Mouse (Mus musculus) neural tube, embryonic 14.5 days (tissue): ENCODE results near the gene Phospho2. TPM values are rescaled to one million over a fixed set of nuclear protein-coding genes. Genes with fewer than 3 reads are reported as not detected.
A peak's percentile ranks its signal among the peaks of the same experiment; 100 is the strongest.

Experiments used
- ATAC-seq: fragments of 200-750 bp; cut with Nextera tagmentation; 2 replicates; pipeline ENCODE4 v1.8.0; 2017; ENCODE audit warnings: low read depth, mild to moderate bottlenecking, moderate TSS enrichment, moderate library complexity
- H3K27ac ChIP-seq: fragments of 300-500 bp; sonication (generic); 2 replicates; pipeline ENCODE4 v1.5.1; 2014; ENCODE audit warnings: low read depth, mild to moderate bottlenecking, control low read depth, low read length, moderate library complexity, mixed read lengths
- H3K27me3 ChIP-seq: fragments of 300-500 bp; sonication (generic); 2 replicates; pipeline ENCODE4 v1.6.1; 2014; ENCODE audit warnings: low read length; ENCODE audit not compliant: control insufficient read depth, insufficient read depth
- H3K36me3 ChIP-seq: fragments of 300-500 bp; sonication (generic); 2 replicates; pipeline ENCODE4 v1.6.1; 2014; ENCODE audit warnings: low read length, mixed read lengths; ENCODE audit not compliant: control insufficient read depth, insufficient read depth
- H3K4me1 ChIP-seq: fragments of 300-500 bp; sonication (generic); 2 replicates; pipeline ENCODE4 v1.6.1; 2014; ENCODE audit warnings: low read length; ENCODE audit not compliant: control insufficient read depth, insufficient read depth
- H3K4me2 ChIP-seq: fragments of 300-500 bp; sonication (generic); 2 replicates; pipeline ENCODE4 v1.6.1; 2014; ENCODE audit warnings: mild to moderate bottlenecking, low read depth, low read length, control low read depth
- H3K4me3 ChIP-seq: fragments of 300-500 bp; sonication (generic); 2 replicates; pipeline ENCODE4 v1.5.1; 2014; ENCODE audit warnings: low read depth, low read length, control low read depth, mixed read lengths
- H3K9ac ChIP-seq: fragments of 300-500 bp; sonication (generic); replicated peaks from 2 replicates; pipeline ENCODE4 v1.6.1; 2014; ENCODE audit warnings: low read depth, mild to moderate bottlenecking, control low read depth, low read length, mixed read lengths
- H3K9me3 ChIP-seq: fragments of 300-500 bp; sonication (generic); 2 replicates; pipeline ENCODE4 v1.6.1; 2016; ENCODE audit warnings: low read length; ENCODE audit not compliant: control insufficient read depth
- WGBS: fragments of 180-500 bp; shearing (Covaris S2); extraction: QIAGEN DNeasy Blood & Tissue Kit; methylation state at CpG from one replicate; pipeline ENCODE4 v1.1.7; 2014; 5-methylcytosine and 5-hydroxymethylcytosine counted together
- polyA plus RNA-seq: library from polyadenylated mRNA; unstranded; fragments of >200 nt; fragmentation: Nextera tagmentation; extraction: Ambion mirVana; gene quantifications from 2 replicates; pipeline ENCODE4 v1.2.1, GENCODE M21; 2014

Gene Phospho2
- polyA plus RNA-seq, 1 experiment from 2014 or later, result 38.2 TPM

- no peaks in the 10 kb centered on the region for H3K4me1 ChIP-seq
- peaks cover 23% of the 10 kb centered on the region for H3K36me3 ChIP-seq
- no peak overlapping the region for H3K4me2 ChIP-seq
- H3K4me3 ChIP-seq, result no peak overlapping the region
- H3K9ac ChIP-seq, result no peak overlapping the region
- no peaks in the 10 kb centered on the region for H3K9me3 ChIP-seq
- WGBS, result 79% methylated on average over 7 of the region's 7 CpGs
- ATAC-seq, result no peak
- no peak overlapping the region for H3K27ac ChIP-seq
- no peaks in the 10 kb centered on the region for H3K27me3 ChIP-seq
Observed at GRCm38 (mm10) chr2:69837244-69837967, 48.0 kb downstream of the Phospho2 start.

DNA sequence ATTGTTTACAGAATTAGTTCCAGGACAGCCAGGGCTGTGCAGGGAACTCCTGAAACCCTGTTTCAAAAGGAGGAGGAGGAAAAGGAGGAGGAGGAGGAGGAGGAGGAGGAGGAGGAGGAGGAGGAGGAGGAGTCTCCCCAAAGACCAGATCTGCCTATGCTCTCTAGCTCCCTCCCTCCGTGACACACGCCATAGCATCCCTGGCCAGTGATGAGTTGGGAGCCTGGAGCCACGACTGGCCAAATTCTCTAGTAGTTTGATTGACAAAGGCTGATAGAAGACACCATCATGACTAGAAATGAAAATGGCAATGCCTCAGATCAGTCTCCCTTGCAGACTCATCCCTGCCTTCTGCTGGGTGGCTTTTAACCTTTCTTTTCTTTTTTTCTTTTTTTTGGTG lies 48.6 kb downstream of the Phospho2 start:
- no peaks in the 10 kb centered on the region for H3K9me3 ChIP-seq
- no peaks in the 10 kb centered on the region for H3K27me3 ChIP-seq
- 36% methylated on average over 3 of the region's 3 CpGs for WGBS

GRCm38 (mm10) chr2:69838707-69839106 lies 49.3 kb downstream of the Phospho2 start:
- Histone ChIP-seq H3K9me3 (no peaks in the 10 kb centered on the region), H3K27me3 (no peaks in the 10 kb centered on the region), H3K36me3 (peaks cover 18% of the 10 kb centered on the region), H3K4me3 (no peak overlapping the region), H3K4me1 (no peaks in the 10 kb centered on the region), H3K4me2 (no peak overlapping the region), H3K27ac (no peak overlapping the region), H3K9ac (no peak overlapping the region)
- ATAC-seq, result no peak

More for the DNA sequence above, 48.6 kb downstream of the Phospho2 start:
- Histone ChIP-seq H3K9ac (no peak overlapping the region), H3K27ac (no peak overlapping the region), H3K4me2 (no peak overlapping the region), H3K4me1 (no peaks in the 10 kb centered on the region), H3K4me3 (no peak overlapping the region), H3K36me3 (peaks cover 23% of the 10 kb centered on the region)
- ATAC-seq, result no peak

- no peak overlapping the region for H3K4me3 ChIP-seq
- H3K27ac ChIP-seq, result no peak overlapping the region
- peak; percentile 31; the same call in 1 of the 2 replicates for ATAC-seq
- no peak overlapping the region for H3K9ac ChIP-seq
- H3K27me3 ChIP-seq, result no peaks in the 10 kb centered on the region
- H3K36me3 ChIP-seq, result peaks cover 4% of the 10 kb centered on the region; the same call in 1 of the 2 replicates
- no peaks in the 10 kb centered on the region for H3K4me1 ChIP-seq
- H3K4me2 ChIP-seq, result no peak overlapping the region
- H3K9me3 ChIP-seq, result no peaks in the 10 kb centered on the region
- 18% methylated on average over 6 of the region's 6 CpGs for WGBS
Observed at GRCm38 (mm10) chr2:69840261-69840660, 50.8 kb downstream of the Phospho2 start.

- no peak overlapping the region for H3K4me3 ChIP-seq
- 74% methylated on average over 6 of the region's 6 CpGs for WGBS
- no peaks in the 10 kb centered on the region for H3K36me3 ChIP-seq
- no peaks in the 10 kb centered on the region for H3K9me3 ChIP-seq
- no peak overlapping the region for H3K4me2 ChIP-seq
- ATAC-seq, result no peak
- H3K9ac ChIP-seq, result no peak overlapping the region
- H3K4me1 ChIP-seq, result no peaks in the 10 kb centered on the region
- no peaks in the 10 kb centered on the region for H3K27me3 ChIP-seq
- no peak overlapping the region for H3K27ac ChIP-seq
Observed at GRCm38 (mm10) chr2:69849215-69849614, 59.8 kb downstream of the Phospho2 start.

Other genes with a start within 250 kb of the Phospho2 start
- 0.90 and 1.8 TPM in 2 replicates for gene Lrp2, start 203.6 kb upstream of the Phospho2 start, polyA plus RNA-seq
- gene Bbs5, start 142.5 kb upstream of the Phospho2 start, polyA plus RNA-seq, result 31.2 and 31.9 TPM in 2 replicates
- gene Klhl41, start 119.5 kb upstream of the Phospho2 start, polyA plus RNA-seq, result 0.39 and 0.40 TPM in 2 replicates
- gene Fastkd1, start 76.1 kb upstream of the Phospho2 start, polyA plus RNA-seq, result 20.5 and 21.3 TPM in 2 replicates
- gene Ppig, start 67.1 kb upstream of the Phospho2 start, polyA plus RNA-seq, result 92.3 and 111 TPM in 2 replicates
- gene Ccdc173, start within 50 bp of the Phospho2 start, polyA plus RNA-seq, result 2.3 and 3.3 TPM in 2 replicates
- 106 and 120 TPM in 2 replicates for gene Klhl23, start 32.3 kb downstream of the Phospho2 start, polyA plus RNA-seq
- gene Ssb, start 71.9 kb downstream of the Phospho2 start, polyA plus RNA-seq, result 248 and 276 TPM in 2 replicates
- gene Mettl5, start 96.0 kb downstream of the Phospho2 start, polyA plus RNA-seq, result 32.3 and 35.9 TPM in 2 replicates
- gene Ubr3, start 107.6 kb downstream of the Phospho2 start, polyA plus RNA-seq, result 25.5 and 28.7 TPM in 2 replicates
- gene Myo3b, start 249.5 kb downstream of the Phospho2 start, polyA plus RNA-seq, result 0.17 and 0.21 TPM in 2 replicates